In genomic region chr2:19521662-19522061, GRCm38 (mm10) we compare ENCODE assay signal across 10 mouse cellular contexts. TPM values are rescaled to one million over a fixed set of nuclear protein-coding genes. Genes with fewer than 3 reads are reported as not detected.
A peak's percentile ranks its signal among the peaks of the same experiment; 100 is the strongest.
DNase-seq lines count a peak whose midpoint lies in the region; ATAC-seq and TF ChIP-seq lines count a peak whose summit lies in the region.
"Had no signal": no experiment of that assay in that cellular context is flagged by ENCODE, and none has a peak within 500 bp of the region (broad histone marks: within the 10 kb centered on the region; RNA-seq: fewer than 3 reads in every experiment).

No protein-coding gene starts in this region.

- DNase-seq in hindbrain, postnatal 0 days (ENCODE audit: low spot score) = peak; percentile 39
- peak; percentile 15 for DNase-seq in NIH3T3 (ENCODE audit: low read depth)
- peak; percentile 41 to 51 for DNase-seq in heart, postnatal 10 days
- peak; percentile 47 for DNase-seq in lung, postnatal 36 days
- DNase-seq in forebrain, embryonic 11.5 days (ENCODE audit: low spot score) = no peak
- DNase-seq in adrenal gland, adult 8-10 months = no peak

- peak; percentile 46 for TF ChIP-seq CTCF in hindbrain, postnatal 0 days (IDR thresholded peaks at IDR 0.05; ENCODE audit: low read depth)

- no peak overlapping the region for H3K4me3 ChIP-seq in hindbrain, postnatal 0 days (ENCODE audit: low read length)
- no peak overlapping the region for H3K4me3 ChIP-seq in hindbrain, embryonic 16.5 days (ENCODE audit: low read length)
- H3K4me3 ChIP-seq in forebrain, embryonic 11.5 days (ENCODE audit: low read depth, low read length) = no peak overlapping the region
- H3K4me3 ChIP-seq: lung, embryonic 15.5 days had no signal

- 44% methylated on average over 7 of the region's 7 CpGs for WGBS in hindbrain, postnatal 0 days
- WGBS in hindbrain, embryonic 16.5 days = 32% methylated on average over 7 of the region's 7 CpGs
- WGBS in forebrain, embryonic 11.5 days = 45% methylated on average over 7 of the region's 7 CpGs

- no peaks in the 10 kb centered on the region for H3K4me1 ChIP-seq in hindbrain, postnatal 0 days (ENCODE audit: insufficient read depth, low read length)
- H3K4me1 ChIP-seq in hindbrain, embryonic 16.5 days (ENCODE audit: control insufficient read depth, insufficient read depth, low read depth, low read length) = peaks cover 4% of the 10 kb centered on the region
- H3K4me1 ChIP-seq in forebrain, embryonic 11.5 days (replicated peaks; ENCODE audit: control insufficient read depth, insufficient read depth, low read length) = no peaks in the 10 kb centered on the region
- H3K4me1 ChIP-seq: lung, embryonic 15.5 days had no signal

- H3K36me3 ChIP-seq in hindbrain, postnatal 0 days (ENCODE audit: insufficient read depth, low read length) = no peaks in the 10 kb centered on the region
- no peaks in the 10 kb centered on the region for H3K36me3 ChIP-seq in hindbrain, embryonic 16.5 days (ENCODE audit: control insufficient read depth, insufficient read depth, low read length)
- no peaks in the 10 kb centered on the region for H3K36me3 ChIP-seq in forebrain, embryonic 11.5 days (ENCODE audit: control insufficient read depth, insufficient read depth, low read length)
- H3K36me3 ChIP-seq: lung, embryonic 15.5 days had no signal

- H3K27ac ChIP-seq in hindbrain, postnatal 0 days = no peak overlapping the region
- H3K27ac ChIP-seq in hindbrain, embryonic 16.5 days (ENCODE audit: low read depth, low read length) = no peak overlapping the region
- no peak overlapping the region for H3K27ac ChIP-seq in forebrain, embryonic 11.5 days (ENCODE audit: low read depth, low read length)
- H3K27ac ChIP-seq: lung, embryonic 15.5 days had no signal

- intact Hi-C loops in heart, postnatal 10 days (cut with DNase I) = no loop called here

- H3K9ac ChIP-seq in hindbrain, postnatal 0 days (replicated peaks; ENCODE audit: low read length) = no peak overlapping the region
- H3K9ac ChIP-seq in hindbrain, embryonic 16.5 days (ENCODE audit: low read depth, low read length) = no peak overlapping the region
- H3K9ac ChIP-seq in forebrain, embryonic 11.5 days (ENCODE audit: low read length) = no peak overlapping the region
- H3K9ac ChIP-seq: lung, embryonic 15.5 days had no signal

- no peak overlapping the region for H3K4me2 ChIP-seq in hindbrain, postnatal 0 days (ENCODE audit: low read depth, low read length)
- H3K4me2 ChIP-seq in hindbrain, embryonic 16.5 days (ENCODE audit: low read length) = no peak overlapping the region
- no peak overlapping the region for H3K4me2 ChIP-seq in forebrain, embryonic 11.5 days (ENCODE audit: low read depth, low read length, severe bottlenecking)
- H3K4me2 ChIP-seq: lung, embryonic 15.5 days had no signal

- H3K27me3 ChIP-seq in hindbrain, postnatal 0 days (ENCODE audit: insufficient read depth, low read length) = peaks cover 4% of the 10 kb centered on the region; the same call in 1 of the 2 replicates
- H3K27me3 ChIP-seq in hindbrain, embryonic 16.5 days (replicated peaks; ENCODE audit: control insufficient read depth, insufficient read depth, low read length) = no peaks in the 10 kb centered on the region; the same call in 1 of the 2 replicates
- H3K27me3 ChIP-seq in forebrain, embryonic 11.5 days (ENCODE audit: control insufficient read depth, insufficient read depth, low read length) = peaks cover 3% of the 10 kb centered on the region; the same call in 1 of the 2 replicates

- no peaks in the 10 kb centered on the region for H3K9me3 ChIP-seq in hindbrain, postnatal 0 days (ENCODE audit: low read length)
- no peaks in the 10 kb centered on the region for H3K9me3 ChIP-seq in hindbrain, embryonic 16.5 days (ENCODE audit: control insufficient read depth, low read length)
- H3K9me3 ChIP-seq in forebrain, embryonic 11.5 days (ENCODE audit: control insufficient read depth, low read length) = no peaks in the 10 kb centered on the region
- H3K9me3 ChIP-seq: lung, embryonic 15.5 days had no signal

- ATAC-seq in hindbrain, postnatal 0 days = no peak
- no peak for ATAC-seq in hindbrain, embryonic 16.5 days
- no peak for ATAC-seq in granulocyte monocyte progenitor cell, adult 5-6 weeks (replicated peaks; ENCODE audit: poor library complexity, severe bottlenecking)
- no peak for ATAC-seq in forebrain, embryonic 11.5 days (replicated peaks; ENCODE audit: low FRiP score)

RNA-seq across cellular contexts. Expression of gene 4921504E06Rik, which starts 32.1 kb away (rescaled TPM):
- not detected in 2 replicates for total RNA-seq in hindbrain, postnatal 0 days (2014; rRNA removed)
- 0.28 and 0.30 TPM in 2 replicates for polyA plus RNA-seq in hindbrain, postnatal 0 days (2015; fragmentation: Nextera tagmentation; extraction: Ambion mirVana)
- polyA plus RNA-seq in hindbrain, embryonic 16.5 days (2015; fragmentation: Nextera tagmentation; extraction: Ambion mirVana) = 0.12 and 0.15 TPM in 2 replicates
- total RNA-seq in heart, postnatal 10 days (2021) = not detected
- total RNA-seq in granulocyte monocyte progenitor cell, adult 5-6 weeks (2014; fragmentation: Nextera tagmentation) = not detected in 2 replicates
- not detected in 2 replicates for total RNA-seq in granulocyte monocyte progenitor cell, adult 5-6 weeks (2017)
- polyA plus RNA-seq in forebrain, embryonic 11.5 days (2014; fragmentation: Nextera tagmentation; extraction: Ambion mirVana) = not detected in 2 replicates
- not detected for total RNA-seq in adrenal gland, adult 8-10 months (2022)
- total RNA-seq: hematopoietic stem cell, adult 5-6 weeks had no signal
- polyA plus RNA-seq: lung, embryonic 15.5 days had no signal

Comparison
In these comparisons a context has a peak if more than half of its experiments do, and no peak if none do; other contexts are left out.
1. DNase-seq: peak in hindbrain, postnatal 0 days (single experiment), NIH3T3 (single experiment), heart, postnatal 10 days (2 of 2) and lung, postnatal 36 days (single experiment); none in forebrain, embryonic 11.5 days (single experiment) and adrenal gland, adult 8-10 months (single experiment).